Mouse (Mus musculus): ENCODE measurements around the gene Kcnmb1. TPM values are rescaled to one million over a fixed set of nuclear protein-coding genes. Genes with fewer than 3 reads are reported as not detected.
A peak's percentile ranks its signal among the peaks of the same experiment; 100 is the strongest.

The Kcnmb1 gene
- polyA plus RNA-seq, 1 experiment = 0.97 TPM

GRCm38 (mm10) chr11:33955982-33956381, 6.8 kb upstream of the Kcnmb1 start:
- no peak overlapping the region for H3K4me3 ChIP-seq (ENCODE audit: insufficient read depth, low read depth, low read length)
- no peak overlapping the region for H3K27ac ChIP-seq (ENCODE audit: insufficient read depth, low read depth, low read length)
- no peaks in the 10 kb centered on the region for H3K27me3 ChIP-seq (replicated peaks; ENCODE audit: control insufficient read depth, insufficient read depth, low read length)
- no peaks in the 10 kb centered on the region; the same call in 1 of the 2 replicates for H3K4me1 ChIP-seq (ENCODE audit: control insufficient read depth, insufficient read depth, low read length)
- TF ChIP-seq POLR2A (IDR thresholded peaks at IDR 0.05; ENCODE audit: low read depth, low read length) = no peak
- TF ChIP-seq CTCF (conservative IDR thresholded peaks at IDR 0.05; ENCODE audit: insufficient read depth, insufficient read length, low read depth, low read length) = no peak
- 75% methylated on average over 4 of the region's 4 CpGs for WGBS
- H3K36me3 ChIP-seq (ENCODE audit: control insufficient read depth, insufficient read depth, low read length) = no peaks in the 10 kb centered on the region
- DNase-seq = no peak

DNA sequence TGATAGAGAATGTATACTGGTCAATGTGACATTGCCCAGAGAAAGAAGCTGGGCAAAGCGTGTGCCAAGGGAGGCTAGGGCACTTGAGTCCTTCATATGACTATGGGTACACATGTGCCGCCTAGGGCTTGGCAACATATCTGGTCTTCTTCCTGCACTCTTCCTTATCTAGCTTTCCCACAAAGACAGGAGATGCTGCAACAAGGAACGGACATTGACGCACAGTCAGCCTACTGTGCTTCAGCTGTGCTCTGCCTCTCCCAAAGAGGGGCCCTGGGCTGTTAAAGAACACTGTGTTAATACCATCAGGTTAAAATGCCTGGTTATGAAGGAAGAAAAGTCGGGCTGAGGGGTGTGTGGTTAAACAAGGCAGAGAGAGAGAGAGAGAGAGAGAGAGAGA, 6.2 kb upstream of the Kcnmb1 start:
- Histone ChIP-seq H3K4me1 (ENCODE audit: control insufficient read depth, insufficient read depth, low read length) (no peaks in the 10 kb centered on the region; the same call in 1 of the 2 replicates), H3K4me3 (ENCODE audit: insufficient read depth, low read depth, low read length) (no peak overlapping the region), H3K27ac (ENCODE audit: insufficient read depth, low read depth, low read length) (no peak overlapping the region), H3K36me3 (ENCODE audit: control insufficient read depth, insufficient read depth, low read length) (no peaks in the 10 kb centered on the region), H3K27me3 (replicated peaks; ENCODE audit: control insufficient read depth, insufficient read depth, low read length) (no peaks in the 10 kb centered on the region)
- TF ChIP-seq CTCF (conservative IDR thresholded peaks at IDR 0.05; ENCODE audit: insufficient read depth, insufficient read length, low read depth, low read length) = no peak
- no peak for TF ChIP-seq POLR2A (IDR thresholded peaks at IDR 0.05; ENCODE audit: low read depth, low read length)
- 78% methylated on average over 5 of the region's 5 CpGs for WGBS
- DNase-seq = no peak

DNA sequence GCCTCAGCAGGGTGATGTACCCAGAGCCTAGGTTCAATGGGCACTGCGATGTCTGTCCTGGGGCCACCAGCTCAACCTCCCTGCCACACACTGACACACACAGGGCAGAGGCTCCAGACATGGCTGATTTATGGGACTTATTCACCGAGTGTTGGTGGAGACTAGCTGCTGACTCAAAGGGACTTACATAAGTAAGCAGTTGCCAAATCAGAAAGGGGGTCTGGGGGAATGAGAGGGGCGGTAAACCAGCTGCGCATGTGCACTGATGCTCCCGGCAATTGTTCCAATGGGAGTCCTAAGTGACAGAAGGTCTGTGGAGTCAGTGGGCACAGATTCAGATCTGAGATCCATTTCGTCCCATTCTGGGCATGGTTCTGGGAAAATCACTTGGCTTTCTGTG, 5.2 kb upstream of the Kcnmb1 start:
- H3K27me3 ChIP-seq (replicated peaks; ENCODE audit: control insufficient read depth, insufficient read depth, low read length) = no peaks in the 10 kb centered on the region
- no peak overlapping the region for H3K4me3 ChIP-seq (ENCODE audit: insufficient read depth, low read depth, low read length)
- no peak overlapping the region for H3K27ac ChIP-seq (ENCODE audit: insufficient read depth, low read depth, low read length)
- H3K36me3 ChIP-seq (ENCODE audit: control insufficient read depth, insufficient read depth, low read length) = no peaks in the 10 kb centered on the region
- no peak for DNase-seq
- H3K4me1 ChIP-seq (ENCODE audit: control insufficient read depth, insufficient read depth, low read length) = no peaks in the 10 kb centered on the region
- TF ChIP-seq POLR2A (IDR thresholded peaks at IDR 0.05; ENCODE audit: low read depth, low read length) = no peak
- no peak for TF ChIP-seq CTCF (conservative IDR thresholded peaks at IDR 0.05; ENCODE audit: insufficient read depth, insufficient read length, low read depth, low read length)
- 81% methylated on average over 6 of the region's 6 CpGs for WGBS

GRCm38 (mm10) chr11:33958713-33959112, 4.1 kb upstream of the Kcnmb1 start:
- no peaks in the 10 kb centered on the region for H3K27me3 ChIP-seq (replicated peaks; ENCODE audit: control insufficient read depth, insufficient read depth, low read length)
- no peak overlapping the region for H3K27ac ChIP-seq (ENCODE audit: insufficient read depth, low read depth, low read length)
- TF ChIP-seq CTCF (conservative IDR thresholded peaks at IDR 0.05; ENCODE audit: insufficient read depth, insufficient read length, low read depth, low read length) = 0 out of 2 replicates have a peak, but pooled peaks have one; percentile 10
- TF ChIP-seq POLR2A (IDR thresholded peaks at IDR 0.05; ENCODE audit: low read depth, low read length) = no peak
- peak; percentile 21 for DNase-seq
- H3K36me3 ChIP-seq (ENCODE audit: control insufficient read depth, insufficient read depth, low read length) = no peaks in the 10 kb centered on the region
- H3K4me1 ChIP-seq (ENCODE audit: control insufficient read depth, insufficient read depth, low read length) = no peaks in the 10 kb centered on the region
- no peak overlapping the region for H3K4me3 ChIP-seq (ENCODE audit: insufficient read depth, low read depth, low read length)
- 85% methylated on average over 8 of the region's 8 CpGs for WGBS

- TF ChIP-seq POLR2A (IDR thresholded peaks at IDR 0.05; ENCODE audit: low read depth, low read length) (no peak), CTCF (conservative IDR thresholded peaks at IDR 0.05; ENCODE audit: insufficient read depth, insufficient read length, low read depth, low read length) (no peak)
- 46% methylated on average over 7 of the region's 7 CpGs for WGBS
- Histone ChIP-seq H3K4me1 (ENCODE audit: control insufficient read depth, insufficient read depth, low read length) (no peaks in the 10 kb centered on the region), H3K4me3 (ENCODE audit: insufficient read depth, low read depth, low read length) (no peak overlapping the region), H3K36me3 (ENCODE audit: control insufficient read depth, insufficient read depth, low read length) (no peaks in the 10 kb centered on the region), H3K27ac (ENCODE audit: insufficient read depth, low read depth, low read length) (no peak overlapping the region), H3K27me3 (replicated peaks; ENCODE audit: control insufficient read depth, insufficient read depth, low read length) (no peaks in the 10 kb centered on the region)
- DNase-seq = no peak
Observed at GRCm38 (mm10) chr11:33962178-33962577, 635 bp upstream of the Kcnmb1 start.

GRCm38 (mm10) chr11:33965380-33965779, 2.6 kb downstream of the Kcnmb1 start:
- no peak for DNase-seq
- TF ChIP-seq CTCF (conservative IDR thresholded peaks at IDR 0.05; ENCODE audit: insufficient read depth, insufficient read length, low read depth, low read length) = no peak
- H3K4me1 ChIP-seq (ENCODE audit: control insufficient read depth, insufficient read depth, low read length) = no peaks in the 10 kb centered on the region
- no peak overlapping the region for H3K27ac ChIP-seq (ENCODE audit: insufficient read depth, low read depth, low read length)
- H3K4me3 ChIP-seq (ENCODE audit: insufficient read depth, low read depth, low read length) = no peak overlapping the region
- H3K27me3 ChIP-seq (replicated peaks; ENCODE audit: control insufficient read depth, insufficient read depth, low read length) = no peaks in the 10 kb centered on the region
- WGBS = 62% methylated on average over 2 of the region's 2 CpGs
- H3K36me3 ChIP-seq (ENCODE audit: control insufficient read depth, insufficient read depth, low read length) = no peaks in the 10 kb centered on the region

DNA sequence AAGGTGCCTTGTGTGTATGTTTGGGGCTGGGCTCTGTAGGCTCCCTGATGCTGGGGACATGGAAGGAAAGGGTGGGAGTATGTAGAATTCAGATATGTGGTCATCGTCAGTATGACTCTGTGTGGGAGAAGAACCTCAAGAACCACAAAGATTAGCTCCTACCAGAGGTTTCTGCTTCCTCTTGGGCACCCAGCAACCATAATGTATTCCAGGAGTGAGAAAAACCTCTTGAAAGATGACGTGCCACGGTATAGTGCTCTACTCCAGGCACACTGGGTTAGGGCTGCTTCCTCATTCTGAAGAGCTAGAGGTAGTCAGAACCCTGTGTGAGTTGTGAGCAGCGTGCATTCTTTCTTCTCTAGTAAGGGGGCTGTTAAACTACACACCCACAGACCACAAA, 4.9 kb downstream of the Kcnmb1 start:
- no peaks in the 10 kb centered on the region for H3K27me3 ChIP-seq (replicated peaks; ENCODE audit: control insufficient read depth, insufficient read depth, low read length)
- no peak overlapping the region for H3K4me3 ChIP-seq (ENCODE audit: insufficient read depth, low read depth, low read length)
- DNase-seq = no peak
- TF ChIP-seq CTCF (conservative IDR thresholded peaks at IDR 0.05; ENCODE audit: insufficient read depth, insufficient read length, low read depth, low read length) = no peak
- no peaks in the 10 kb centered on the region for H3K4me1 ChIP-seq (ENCODE audit: control insufficient read depth, insufficient read depth, low read length)
- H3K36me3 ChIP-seq (ENCODE audit: control insufficient read depth, insufficient read depth, low read length) = no peaks in the 10 kb centered on the region
- H3K27ac ChIP-seq (ENCODE audit: insufficient read depth, low read depth, low read length) = no peak overlapping the region
- WGBS = 75% methylated on average over 4 of the region's 4 CpGs

- H3K4me1 ChIP-seq (ENCODE audit: control insufficient read depth, insufficient read depth, low read length) = no peaks in the 10 kb centered on the region
- no peaks in the 10 kb centered on the region for H3K36me3 ChIP-seq (ENCODE audit: control insufficient read depth, insufficient read depth, low read length)
- H3K27me3 ChIP-seq (replicated peaks; ENCODE audit: control insufficient read depth, insufficient read depth, low read length) = no peaks in the 10 kb centered on the region
- H3K27ac ChIP-seq (ENCODE audit: insufficient read depth, low read depth, low read length) = no peak overlapping the region
- no peak overlapping the region for H3K4me3 ChIP-seq (ENCODE audit: insufficient read depth, low read depth, low read length)
- no peak for DNase-seq
- no peak for TF ChIP-seq CTCF (conservative IDR thresholded peaks at IDR 0.05; ENCODE audit: insufficient read depth, insufficient read length, low read depth, low read length)
- TF ChIP-seq POLR2A (IDR thresholded peaks at IDR 0.05; ENCODE audit: low read depth, low read length) = no peak
- 80% methylated on average over 3 of the region's 3 CpGs for WGBS
Observed at GRCm38 (mm10) chr11:33969199-33969598, 6.4 kb downstream of the Kcnmb1 start.
